Mouse (Mus musculus) stomach, embryonic 16.5 days (tissue): Measurements from ENCODE around the gene Coasy. TPM values are rescaled to one million over a fixed set of nuclear protein-coding genes. Genes with fewer than 3 reads are reported as not detected.

ENCODE experiments used
- ATAC-seq: fragments of 200-750 bp; cut with Nextera tagmentation; 2 replicates; pipeline ENCODE4 v1.8.0; 2017; ENCODE audit warnings: moderate number of reproducible peaks, moderate TSS enrichment; ENCODE audit not compliant: insufficient read depth, low FRiP score
- H3K27ac ChIP-seq: fragments of 300-500 bp; sonication (generic); 2 replicates; pipeline ENCODE4 v1.5.1; 2014; ENCODE audit warnings: low read length
- H3K27me3 ChIP-seq: fragments of 300-500 bp; sonication (generic); 2 replicates; pipeline ENCODE4 v1.6.1; 2014; ENCODE audit warnings: low read length, control low read depth, mixed read lengths; ENCODE audit not compliant: control insufficient read depth, insufficient read depth
- H3K36me3 ChIP-seq: fragments of 300-500 bp; sonication (generic); 2 replicates; pipeline ENCODE4 v1.6.1; 2014; ENCODE audit warnings: low read length; ENCODE audit not compliant: control insufficient read depth, insufficient read depth
- H3K4me1 ChIP-seq: fragments of 300-500 bp; sonication (generic); 2 replicates; pipeline ENCODE4 v1.6.1; 2014; ENCODE audit warnings: low read length, control low read depth, mixed read lengths; ENCODE audit not compliant: control insufficient read depth, insufficient read depth
- H3K4me2 ChIP-seq: fragments of 300-500 bp; sonication (generic); 2 replicates; pipeline ENCODE4 v1.6.1; 2014; ENCODE audit warnings: low read depth, low read length, mixed read lengths
- H3K4me3 ChIP-seq: fragments of 300-500 bp; sonication (generic); replicated peaks from 2 replicates; pipeline ENCODE4 v1.5.1; 2014; ENCODE audit warnings: mild to moderate bottlenecking, low read length
- H3K9ac ChIP-seq: fragments of 300-500 bp; sonication (generic); 2 replicates; pipeline ENCODE4 v1.6.1; 2014; ENCODE audit warnings: low read length
- H3K9me3 ChIP-seq: fragments of 300-500 bp; sonication (generic); replicated peaks from 2 replicates; pipeline ENCODE4 v1.6.1; 2016; ENCODE audit warnings: low read length, control low read depth; ENCODE audit not compliant: control insufficient read depth
- WGBS: fragments of 180-500 bp; shearing (Covaris S2); extraction: QIAGEN DNeasy Blood & Tissue Kit; methylation state at CpG from one replicate; pipeline ENCODE4 v1.1.7; 2014; 5-methylcytosine and 5-hydroxymethylcytosine counted together
- polyA plus RNA-seq: library from polyadenylated mRNA; unstranded; fragments of >200 nt; fragmentation: Nextera tagmentation; extraction: Ambion mirVana; gene quantifications from 2 replicates; pipeline ENCODE4 v1.2.1, GENCODE M21; 2015

Gene Coasy
- polyA plus RNA-seq, 1 experiment from 2014 or later = 38.9 TPM

GRCm38 (mm10) chr11:101089931-101090330 is 7.6 kb downstream of the Coasy start:
- H3K36me3 ChIP-seq = peaks cover 11% of the 10 kb centered on the region; the same call in 1 of the 2 replicates
- no peaks in the 10 kb centered on the region for H3K9me3 ChIP-seq
- no peak overlapping the region for H3K4me3 ChIP-seq
- no peak overlapping the region for H3K4me2 ChIP-seq
- H3K27ac ChIP-seq = no peak overlapping the region
- peaks cover 27% of the 10 kb centered on the region for H3K4me1 ChIP-seq
- 85% methylated on average over 1 of the region's 1 CpGs for whole genome bisulfite sequencing
- H3K9ac ChIP-seq = no peak overlapping the region
- no peak for ATAC-seq
- H3K27me3 ChIP-seq = no peaks in the 10 kb centered on the region

GRCm38 (mm10) chr11:101094930-101095313 is 12.6 kb downstream of the Coasy start:
- Histone ChIP-seq H3K9ac (peak overlapping the region; percentile 81), H3K9me3 (no peaks in the 10 kb centered on the region), H3K27ac (no peak overlapping the region), H3K27me3 (no peaks in the 10 kb centered on the region), H3K36me3 (peaks cover 18% of the 10 kb centered on the region), H3K4me1 (peaks cover 12% of the 10 kb centered on the region), H3K4me3 (peak overlapping the region; percentile 93), H3K4me2 (peak overlapping the region; percentile 98)
- ATAC-seq = no peak
- under 1% methylated on average over 18 of the region's 18 CpGs for WGBS

GRCm38 (mm10) chr11:101095314-101096024 is 13.1 kb downstream of the Coasy start, which contains the start of gene Psmc3ip:
Psmc3ip (minus strand) TSS chr11:101095436.
- under 1% methylated on average over 43 of the region's 43 CpGs for WGBS
- peaks cover 16% of the 10 kb centered on the region for H3K36me3 ChIP-seq

GRCm38 (mm10) chr11:101098231-101098630 is 15.9 kb downstream of the Coasy start:
- no peak overlapping the region for H3K9ac ChIP-seq
- no peak overlapping the region for H3K27ac ChIP-seq
- no peak overlapping the region for H3K4me3 ChIP-seq
- no peaks in the 10 kb centered on the region for H3K9me3 ChIP-seq
- WGBS = 89% methylated on average over 8 of the region's 8 CpGs
- peaks cover 12% of the 10 kb centered on the region for H3K4me1 ChIP-seq
- no peak for ATAC-seq
- peaks cover 6% of the 10 kb centered on the region; the same call in 1 of the 2 replicates for H3K36me3 ChIP-seq
- H3K27me3 ChIP-seq = no peaks in the 10 kb centered on the region
- H3K4me2 ChIP-seq = no peak overlapping the region

More at GRCm38 (mm10) chr11:101095314-101096024, 13.1 kb downstream of the Coasy start, which contains the start of gene Psmc3ip:
- H3K4me2 ChIP-seq = peak within 1 kb of the TSS; percentile 98
- H3K9ac ChIP-seq = peak within 1 kb of the TSS; percentile 89
- peak within 1 kb of the TSS; percentile 93 for H3K4me3 ChIP-seq
- no peaks in the 10 kb centered on the region for H3K27me3 ChIP-seq
- H3K27ac ChIP-seq = peak within 1 kb of the TSS; percentile 97
- peaks cover 12% of the 10 kb centered on the region for H3K4me1 ChIP-seq
- peak; percentile 96 for ATAC-seq
- no peaks in the 10 kb centered on the region for H3K9me3 ChIP-seq

GRCm38 (mm10) chr11:101103011-101103410 is 20.6 kb downstream of the Coasy start:
- Histone ChIP-seq H3K4me2 (0 out of 2 replicates have a peak overlapping the region, but pooled peaks have one; percentile 17), H3K27me3 (no peaks in the 10 kb centered on the region), H3K27ac (peak overlapping the region; percentile 94), H3K9me3 (no peaks in the 10 kb centered on the region), H3K36me3 (peaks cover 4% of the 10 kb centered on the region; the same call in 1 of the 2 replicates), H3K4me1 (no peaks in the 10 kb centered on the region), H3K9ac (peak overlapping the region; percentile 38; the same call in 1 of the 2 replicates), H3K4me3 (no peak overlapping the region)
- ATAC-seq = no peak
- 78% methylated on average over 5 of the region's 5 CpGs for WGBS

GRCm38 (mm10) chr11:101109351-101109750 is 27.0 kb downstream of the Coasy start:
- 75% methylated on average over 4 of the region's 4 CpGs for WGBS
- Histone ChIP-seq H3K27ac (no peak overlapping the region), H3K9me3 (no peaks in the 10 kb centered on the region), H3K9ac (no peak overlapping the region), H3K36me3 (no peaks in the 10 kb centered on the region), H3K4me3 (no peak overlapping the region), H3K4me1 (no peaks in the 10 kb centered on the region), H3K27me3 (no peaks in the 10 kb centered on the region), H3K4me2 (no peak overlapping the region)
- ATAC-seq = no peak

GRCm38 (mm10) chr11:101110708-101111107 is 28.3 kb downstream of the Coasy start:
- Histone ChIP-seq H3K4me2 (no peak overlapping the region), H3K4me3 (no peak overlapping the region), H3K9me3 (no peaks in the 10 kb centered on the region), H3K27me3 (no peaks in the 10 kb centered on the region), H3K27ac (peak overlapping the region; percentile 35; the same call in 1 of the 2 replicates), H3K4me1 (no peaks in the 10 kb centered on the region), H3K9ac (no peak overlapping the region; the same call in 1 of the 2 replicates), H3K36me3 (no peaks in the 10 kb centered on the region)
- 45% methylated on average over 5 of the region's 5 CpGs for WGBS
- no peak for ATAC-seq

DNA sequence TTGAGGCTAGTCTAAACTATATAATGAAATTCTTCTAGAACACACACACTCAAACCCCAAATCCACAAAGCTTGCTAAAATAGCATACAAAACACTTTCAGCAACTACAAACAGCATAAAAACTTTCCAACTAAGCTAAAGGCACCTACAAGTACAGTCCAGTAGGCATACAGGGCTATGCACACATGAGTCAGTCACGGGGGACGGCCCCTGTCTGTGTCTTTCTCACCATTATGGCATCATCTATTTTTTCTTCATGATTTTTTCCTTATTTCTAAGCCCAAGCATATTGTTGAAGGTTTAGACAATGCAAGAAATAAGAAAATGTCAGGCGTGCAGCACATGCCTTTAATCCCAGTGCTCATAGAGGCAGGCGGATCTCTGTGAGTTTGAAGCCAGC is 28.8 kb downstream of the Coasy start:
- no peaks in the 10 kb centered on the region for H3K36me3 ChIP-seq
- no peaks in the 10 kb centered on the region for H3K9me3 ChIP-seq
- no peak overlapping the region for H3K4me2 ChIP-seq
- peak overlapping the region; percentile 35; the same call in 1 of the 2 replicates for H3K27ac ChIP-seq
- 0 out of 2 replicates have a peak, but pooled peaks cover 3% of the 10 kb centered on the region for H3K4me1 ChIP-seq
- H3K9ac ChIP-seq = no peak overlapping the region
- no peaks in the 10 kb centered on the region for H3K27me3 ChIP-seq
- WGBS = 79% methylated on average over 4 of the region's 4 CpGs
- no peak for ATAC-seq
- H3K4me3 ChIP-seq = no peak overlapping the region

DNA sequence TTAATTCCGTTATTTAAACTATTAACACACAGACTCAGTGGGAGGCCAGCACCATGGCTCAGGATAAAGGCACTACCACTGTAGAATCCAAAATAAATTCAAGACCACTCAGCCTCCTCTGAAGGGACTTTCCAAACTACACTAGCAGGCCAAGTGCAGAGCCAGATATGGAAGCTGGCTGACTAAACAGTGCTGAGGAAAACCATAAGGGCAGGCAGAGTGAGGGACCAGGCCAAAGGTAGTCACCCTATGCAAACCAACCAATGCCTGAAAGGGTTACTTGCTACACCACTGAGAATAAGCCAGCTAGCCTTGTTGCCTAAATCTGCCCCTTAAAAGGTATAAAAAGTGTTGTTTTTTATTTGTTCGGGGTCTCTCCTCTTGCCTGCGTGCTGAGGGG is 29.8 kb downstream of the Coasy start:
- Histone ChIP-seq H3K36me3 (no peaks in the 10 kb centered on the region), H3K27me3 (no peaks in the 10 kb centered on the region), H3K27ac (no peak overlapping the region), H3K4me3 (no peak overlapping the region), H3K4me1 (peaks cover 3% of the 10 kb centered on the region; the same call in 1 of the 2 replicates), H3K9me3 (no peaks in the 10 kb centered on the region), H3K4me2 (no peak overlapping the region), H3K9ac (no peak overlapping the region)
- ATAC-seq = no peak
- 84% methylated on average over 3 of the region's 3 CpGs for WGBS
